8 mouse cellular contexts compared by ENCODE assay signal in the genomic region with DNA sequence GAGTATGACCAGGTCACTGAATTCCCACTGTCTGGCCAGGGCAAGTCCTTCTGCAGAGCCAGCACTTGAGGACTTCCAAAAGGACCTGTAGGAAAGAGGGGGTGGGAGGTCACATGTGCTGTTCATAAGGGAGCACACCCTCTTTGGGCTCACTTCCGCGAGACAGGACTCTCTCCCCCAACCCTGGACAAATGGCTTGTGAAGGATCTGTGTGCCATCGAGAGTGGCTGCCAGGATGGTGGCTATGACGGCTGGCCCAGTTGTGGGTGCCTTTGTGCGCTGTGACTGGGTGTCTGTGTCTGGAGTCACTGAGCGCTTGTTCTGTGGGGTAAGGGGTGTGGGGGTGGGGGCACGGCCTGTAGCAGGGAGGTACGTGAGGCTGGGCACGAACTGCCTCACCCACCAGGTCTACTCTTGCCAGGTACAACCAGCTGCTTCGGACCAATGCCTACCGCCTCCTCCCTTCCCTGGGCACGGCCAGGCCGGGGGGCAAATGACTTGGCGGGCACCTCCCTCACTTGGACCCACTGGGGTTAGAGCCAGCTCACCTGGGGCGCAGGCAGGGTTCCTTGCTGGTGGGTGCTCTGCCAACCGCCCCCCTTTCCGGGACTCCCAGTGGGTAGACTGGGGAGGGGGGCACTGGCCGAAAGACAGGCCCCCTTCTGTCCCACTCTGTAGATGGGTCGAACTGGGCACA. TPM values are rescaled to one million over a fixed set of nuclear protein-coding genes. Genes with fewer than 3 reads are reported as not detected.
DNase-seq lines count a peak whose midpoint lies in the region; ATAC-seq and TF ChIP-seq lines count a peak whose summit lies in the region.

No protein-coding gene starts in this region.

- peak overlapping the region; percentile 70 for H3K9ac ChIP-seq in heart, embryonic 14.5 days (ENCODE audit: low read length)
- H3K9ac ChIP-seq in heart, embryonic 16.5 days (ENCODE audit: low read length): peak overlapping the region; percentile 77
- H3K9ac ChIP-seq in neural tube, embryonic 14.5 days (replicated peaks; ENCODE audit: low read depth, low read length): peak overlapping the region; percentile 54

- ATAC-seq in heart, embryonic 14.5 days (ENCODE audit: insufficient number of reproducible peaks, insufficient read depth, low FRiP score, low read depth): no peak
- ATAC-seq in heart, embryonic 16.5 days (replicated peaks; ENCODE audit: extremely low read depth, insufficient read depth, low FRiP score): no peak
- no peak for ATAC-seq in neural tube, embryonic 14.5 days (ENCODE audit: low read depth)

- 69% methylated on average over 18 of the region's 19 CpGs for WGBS in heart, embryonic 14.5 days
- 71% methylated on average over 19 of the region's 19 CpGs for WGBS in heart, embryonic 16.5 days
- WGBS in neural tube, embryonic 14.5 days: 46% methylated on average over 18 of the region's 19 CpGs

- no peak for DNase-seq in heart, postnatal 14 days
- DNase-seq in kidney, postnatal 4 days: peak; percentile 32 to 48
- DNase-seq in gastrocnemius, postnatal 36 days: no peak
- DNase-seq in embryo, embryonic 9.5 days (ENCODE audit: extremely low spot score): no peak

- H3K4me2 ChIP-seq in heart, embryonic 14.5 days (ENCODE audit: low read length): peak overlapping the region; percentile 64
- peak overlapping the region; percentile 80 for H3K4me2 ChIP-seq in heart, embryonic 16.5 days (ENCODE audit: low read depth, low read length)
- H3K4me2 ChIP-seq in neural tube, embryonic 14.5 days (ENCODE audit: low read depth, low read length): peak overlapping the region; percentile 78

- H3K9me3 ChIP-seq in heart, embryonic 14.5 days (ENCODE audit: control insufficient read depth, low read length): no peaks in the 10 kb centered on the region
- no peaks in the 10 kb centered on the region for H3K9me3 ChIP-seq in heart, embryonic 16.5 days (replicated peaks; ENCODE audit: control insufficient read depth, low read length)
- H3K9me3 ChIP-seq in neural tube, embryonic 14.5 days (ENCODE audit: control insufficient read depth, low read length): no peaks in the 10 kb centered on the region

- intact Hi-C loops in heart, postnatal 14 days (cut with DNase I): loop anchor here (5.0 kb wide), 2 partner anchors 114 to 564 kb away; partner anchors contain the start of gene Dlk2
- intact Hi-C loops in gastrocnemius, postnatal 36 days (cut with DNase I): loop anchor here (2.0 to 5.0 kb wide), 2 partner anchors 399 to 432 kb away; no protein-coding TSS in a partner anchor

- peak overlapping the region; percentile 37 to 92; a peak in 2 of 4 replicates for H3K27ac ChIP-seq in heart, embryonic 14.5 days (replicated peaks in 1 of 2; ENCODE audit: control insufficient read depth in 1 of 2, insufficient read depth in 1 of 2, low read depth in 2 of 2, low read length in 2 of 2)
- H3K27ac ChIP-seq in bone marrow macrophage, adult 2 months (ENCODE audit: insufficient read depth, low read depth, low read length): no peak overlapping the region
- H3K27ac ChIP-seq in heart, embryonic 16.5 days (ENCODE audit: low read length): peak overlapping the region; percentile 77
- no peak overlapping the region for H3K27ac ChIP-seq in neural tube, embryonic 14.5 days (ENCODE audit: low read depth, low read length)

- H3K27me3 ChIP-seq in heart, embryonic 14.5 days (ENCODE audit: control insufficient read depth, insufficient read depth, low read length): no peaks in the 10 kb centered on the region; the same call in 1 of the 2 replicates
- no peaks in the 10 kb centered on the region for H3K27me3 ChIP-seq in heart, embryonic 16.5 days (ENCODE audit: control insufficient read depth, insufficient read depth, low read length)
- H3K27me3 ChIP-seq in neural tube, embryonic 14.5 days (ENCODE audit: control insufficient read depth, insufficient read depth, low read length): no peaks in the 10 kb centered on the region

- no peaks in the 10 kb centered on the region for H3K36me3 ChIP-seq in heart, embryonic 14.5 days (ENCODE audit: control insufficient read depth, insufficient read depth, low read length)
- H3K36me3 ChIP-seq in heart, embryonic 16.5 days (ENCODE audit: control insufficient read depth, insufficient read depth): no peaks in the 10 kb centered on the region
- no peaks in the 10 kb centered on the region for H3K36me3 ChIP-seq in neural tube, embryonic 14.5 days (ENCODE audit: control insufficient read depth, insufficient read depth, low read length)

- H3K4me1 ChIP-seq in heart, embryonic 14.5 days (ENCODE audit: control insufficient read depth in 2 of 2, insufficient read depth in 2 of 2, low read length in 2 of 2): peaks cover 49 to 55% of the 10 kb centered on the region in 2 experiments
- H3K4me1 ChIP-seq in bone marrow macrophage, adult 2 months (ENCODE audit: control insufficient read depth, insufficient read depth, low read length): peaks cover 28% of the 10 kb centered on the region
- peaks cover 51% of the 10 kb centered on the region for H3K4me1 ChIP-seq in heart, embryonic 16.5 days (ENCODE audit: control insufficient read depth, insufficient read depth, low read length)
- H3K4me1 ChIP-seq in neural tube, embryonic 14.5 days (ENCODE audit: control insufficient read depth, insufficient read depth, low read length): peaks cover 24% of the 10 kb centered on the region

- no peak for TF ChIP-seq POLR2A in bone marrow macrophage, adult 2 months (IDR thresholded peaks at IDR 0.05; ENCODE audit: borderline replicate concordance, low read depth, low read length)

- no peak for TF ChIP-seq CTCF in bone marrow macrophage, adult 2 months (IDR thresholded peaks at IDR 0.05; ENCODE audit: low read depth, low read length)

- peak overlapping the region; percentile 33 to 35; a peak in 2 of 4 replicates for H3K4me3 ChIP-seq in heart, embryonic 14.5 days (ENCODE audit: control insufficient read depth in 1 of 2, insufficient read depth in 1 of 2, low read depth in 1 of 2, low read length in 2 of 2)
- H3K4me3 ChIP-seq in bone marrow macrophage, adult 2 months (ENCODE audit: insufficient read depth, low read length): peak overlapping the region; percentile 38; the same call in 1 of the 2 replicates
- H3K4me3 ChIP-seq in heart, embryonic 16.5 days (ENCODE audit: low read length): peak overlapping the region; percentile 46
- H3K4me3 ChIP-seq in neural tube, embryonic 14.5 days (ENCODE audit: low read depth, low read length): no peak overlapping the region

RNA-seq across cellular contexts. Expression of gene 1600014C23Rik, which starts 0.5 kb away (rescaled TPM):
- 0.73 and 1.0 TPM in 2 replicates for polyA plus RNA-seq in heart, embryonic 14.5 days (2014; fragmentation: Nextera tagmentation; extraction: Ambion mirVana)
- total RNA-seq in heart, postnatal 14 days (2021): under 1 TPM in 1 of 2 experiments, not detected in 1; 0.60 TPM
- polyA plus RNA-seq in bone marrow macrophage, adult 2 months (2012; ENCODE audit: insufficient read depth, insufficient read length, missing spikeins): not detected in 2 replicates
- polyA plus RNA-seq in heart, embryonic 16.5 days (2015; fragmentation: Nextera tagmentation; extraction: Ambion mirVana): 0.54 and 1.4 TPM in 2 replicates
- polyA plus RNA-seq in neural tube, embryonic 14.5 days (2014; fragmentation: Nextera tagmentation; extraction: Ambion mirVana): not detected in 2 replicates
- total RNA-seq in gastrocnemius, postnatal 36 days (2021): not detected

RNA-seq across cellular contexts. Expression of gene Tmem63b, which starts 46.5 kb away (rescaled TPM):
- polyA plus RNA-seq in heart, embryonic 14.5 days (2014; fragmentation: Nextera tagmentation; extraction: Ambion mirVana): 31.2 and 32.4 TPM in 2 replicates
- total RNA-seq in heart, postnatal 14 days (2021): 10 to 100 TPM; 78.4 to 81.2 TPM
- 20.0 and 21.2 TPM in 2 replicates for polyA plus RNA-seq in bone marrow macrophage, adult 2 months (2012; ENCODE audit: insufficient read depth, insufficient read length, missing spikeins)
- 40.4 and 47.6 TPM in 2 replicates for polyA plus RNA-seq in heart, embryonic 16.5 days (2015; fragmentation: Nextera tagmentation; extraction: Ambion mirVana)
- polyA plus RNA-seq in neural tube, embryonic 14.5 days (2014; fragmentation: Nextera tagmentation; extraction: Ambion mirVana): 108 and 117 TPM in 2 replicates
- total RNA-seq in gastrocnemius, postnatal 36 days (2021): 10 to 100 TPM; 67.8 to 70.0 TPM

RNA-seq across cellular contexts. Expression of gene Mrpl14, which starts 47.1 kb away (rescaled TPM):
- 148 and 155 TPM in 2 replicates for polyA plus RNA-seq in heart, embryonic 14.5 days (2014; fragmentation: Nextera tagmentation; extraction: Ambion mirVana)
- total RNA-seq in heart, postnatal 14 days (2021): 100 to 1,000 TPM; 116 to 123 TPM
- polyA plus RNA-seq in bone marrow macrophage, adult 2 months (2012; ENCODE audit: insufficient read depth, insufficient read length, missing spikeins): 73.3 and 73.4 TPM in 2 replicates
- 137 and 143 TPM in 2 replicates for polyA plus RNA-seq in heart, embryonic 16.5 days (2015; fragmentation: Nextera tagmentation; extraction: Ambion mirVana)
- 110 and 129 TPM in 2 replicates for polyA plus RNA-seq in neural tube, embryonic 14.5 days (2014; fragmentation: Nextera tagmentation; extraction: Ambion mirVana)
- total RNA-seq in gastrocnemius, postnatal 36 days (2021): 100 to 1,000 TPM; 103 to 107 TPM

Comparison
In these comparisons a context has a peak if more than half of its experiments do, and no peak if none do; other contexts are left out.
1. H3K27ac ChIP-seq: peak in heart, embryonic 14.5 days (2 of 2) and heart, embryonic 16.5 days (single experiment); none in bone marrow macrophage, adult 2 months (single experiment) and neural tube, embryonic 14.5 days (single experiment).
2. DNase-seq: peak in kidney, postnatal 4 days (2 of 2); none in heart, postnatal 14 days (0 of 2), gastrocnemius, postnatal 36 days (0 of 2) and embryo, embryonic 9.5 days (single experiment).
3. Peak in every context shown above with its lines, with median percentiles within 50 percentile points of each other: H3K4me2 ChIP-seq and H3K9ac ChIP-seq.